Mouse (Mus musculus): ENCODE results near the gene Gpsm1. TPM values are rescaled to one million over a fixed set of nuclear protein-coding genes. Genes with fewer than 3 reads are reported as not detected.

Gpsm1 gene
- polyA plus RNA-seq, 1 experiment from 2014 or later = 61.5 TPM

- Histone ChIP-seq H3K4me2 (replicated peaks) (no peak overlapping the region), H3K27ac (no peak overlapping the region), H3K9me3 (no peaks in the 10 kb centered on the region), H3K36me3 (peaks cover 76% of the 10 kb centered on the region), H3K27me3 (no peaks in the 10 kb centered on the region), H3K4me3 (no peak overlapping the region), H3K4me1 (peaks cover 19% of the 10 kb centered on the region), H3K9ac (0 out of 2 replicates have a peak overlapping the region, but pooled peaks have one; percentile 31)
- WGBS = 90% methylated on average over 6 of the region's 6 CpGs
- no peak for ATAC-seq (ENCODE audit: low FRiP score, low read depth)
Observed at GRCm38 (mm10) chr2:26391617-26392016, 76.3 kb downstream of the Gpsm1 start.

Other genes with a start within 250 kb of the Gpsm1 start
- gene Nacc2, start 192.3 kb upstream of the Gpsm1 start, polyA plus RNA-seq (2015; fragmentation: Nextera tagmentation; extraction: Ambion mirVana) = 5.2 and 6.0 TPM in 2 replicates
- gene Lhx3, start 107.2 kb upstream of the Gpsm1 start, polyA plus RNA-seq (2015; fragmentation: Nextera tagmentation; extraction: Ambion mirVana) = not detected in 2 replicates
- gene Qsox2, start 78.0 kb upstream of the Gpsm1 start, polyA plus RNA-seq (2015; fragmentation: Nextera tagmentation; extraction: Ambion mirVana) = 14.9 and 16.0 TPM in 2 replicates
- 0.04 TPM in 1 of 2 replicates, not detected in the other for gene Ccdc187, start 21.0 kb upstream of the Gpsm1 start, polyA plus RNA-seq (2015; fragmentation: Nextera tagmentation; extraction: Ambion mirVana)
- gene Dnlz, start 36.6 kb downstream of the Gpsm1 start, polyA plus RNA-seq (2015; fragmentation: Nextera tagmentation; extraction: Ambion mirVana) = 28.8 and 29.0 TPM in 2 replicates
- 0.67 and 1.5 TPM in 2 replicates for gene Card9, start 45.4 kb downstream of the Gpsm1 start, polyA plus RNA-seq (2015; fragmentation: Nextera tagmentation; extraction: Ambion mirVana)
- 29.3 and 36.1 TPM in 2 replicates for gene Snapc4, start 65.1 kb downstream of the Gpsm1 start, polyA plus RNA-seq (2015; fragmentation: Nextera tagmentation; extraction: Ambion mirVana)
- gene Entr1, start 73.8 kb downstream of the Gpsm1 start, polyA plus RNA-seq (2015; fragmentation: Nextera tagmentation; extraction: Ambion mirVana) = 141 and 146 TPM in 2 replicates
- gene Pmpca, start 73.8 kb downstream of the Gpsm1 start, polyA plus RNA-seq (2015; fragmentation: Nextera tagmentation; extraction: Ambion mirVana) = 97.3 and 101 TPM in 2 replicates
- 25.7 and 26.7 TPM in 2 replicates for gene Inpp5e, start 93.7 kb downstream of the Gpsm1 start, polyA plus RNA-seq (2015; fragmentation: Nextera tagmentation; extraction: Ambion mirVana)
- 24.9 and 28.1 TPM in 2 replicates for gene Sec16a, start 129.7 kb downstream of the Gpsm1 start, polyA plus RNA-seq (2015; fragmentation: Nextera tagmentation; extraction: Ambion mirVana)
- 13.7 and 15.5 TPM in 2 replicates for gene Notch1, start 201.1 kb downstream of the Gpsm1 start, polyA plus RNA-seq (2015; fragmentation: Nextera tagmentation; extraction: Ambion mirVana)